Mouse (Mus musculus): ENCODE data around the gene 1700008O03Rik.

1700008O03Rik gene

GRCm38 (mm10) chr7:44343459-44344015, 42.1 kb downstream of the 1700008O03Rik start:
- DNase-seq, result no peak

- DNase-seq, result peak; percentile 69
These were observed 43.9 kb downstream of the 1700008O03Rik start for GRCm38 (mm10) chr7:44341714-44342113.

- no peak for DNase-seq
These were observed 44.5 kb downstream of the 1700008O03Rik start for GRCm38 (mm10) chr7:44341119-44341518.

GRCm38 (mm10) chr7:44340226-44340625, 45.4 kb downstream of the 1700008O03Rik start:
- peak; percentile 55 for DNase-seq

DNA sequence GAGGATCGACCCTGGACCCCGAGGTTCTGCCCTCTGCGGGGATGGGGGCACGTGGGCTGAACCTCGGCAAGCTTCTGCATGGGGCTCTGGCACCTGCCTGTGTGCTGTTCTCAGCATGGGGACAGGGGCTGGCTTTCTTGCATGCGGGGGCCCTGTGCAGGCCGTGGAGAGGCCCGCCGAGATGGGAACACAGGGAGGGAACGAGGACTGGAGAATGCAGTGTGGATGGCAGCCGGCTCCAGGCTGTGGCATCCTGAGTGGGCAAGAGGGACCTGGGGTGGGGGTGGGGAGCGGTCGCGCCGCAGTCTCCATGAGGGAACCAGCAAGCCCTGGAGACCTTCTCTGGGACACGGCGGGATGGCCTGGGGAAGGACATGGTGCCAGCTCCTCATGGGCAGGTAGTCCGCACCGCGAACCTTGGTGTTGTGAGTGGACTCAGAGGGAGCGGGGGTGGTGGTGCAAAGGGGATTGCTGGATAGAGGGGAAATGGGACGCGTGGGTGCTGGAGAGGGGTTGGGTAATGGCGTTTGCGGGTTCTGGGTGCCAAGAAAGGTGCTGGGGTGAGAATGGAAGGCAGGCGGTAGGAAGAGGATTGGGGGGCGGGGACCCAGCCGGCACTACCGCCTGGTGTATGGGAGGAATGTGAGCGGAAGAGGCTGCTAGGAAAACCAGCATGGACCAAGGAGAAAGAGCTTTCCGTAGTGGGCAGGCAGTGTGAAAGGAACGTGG, 48.3 kb downstream of the 1700008O03Rik start:
- DNase-seq, result peak; percentile 66

GRCm38 (mm10) chr7:44336046-44337021, 49.3 kb downstream of the 1700008O03Rik start:
- DNase-seq, result peak; percentile 76

GRCm38 (mm10) chr7:44335031-44335878, 50.4 kb downstream of the 1700008O03Rik start:
- peak; percentile 70 for DNase-seq

- no peak for DNase-seq
These were observed 51.5 kb downstream of the 1700008O03Rik start for GRCm38 (mm10) chr7:44334139-44334538.

- no peak for DNase-seq
These were observed 53.3 kb downstream of the 1700008O03Rik start for GRCm38 (mm10) chr7:44332336-44332735.

GRCm38 (mm10) chr7:44326614-44327013, 59.0 kb downstream of the 1700008O03Rik start:
- no peak for DNase-seq

DNA sequence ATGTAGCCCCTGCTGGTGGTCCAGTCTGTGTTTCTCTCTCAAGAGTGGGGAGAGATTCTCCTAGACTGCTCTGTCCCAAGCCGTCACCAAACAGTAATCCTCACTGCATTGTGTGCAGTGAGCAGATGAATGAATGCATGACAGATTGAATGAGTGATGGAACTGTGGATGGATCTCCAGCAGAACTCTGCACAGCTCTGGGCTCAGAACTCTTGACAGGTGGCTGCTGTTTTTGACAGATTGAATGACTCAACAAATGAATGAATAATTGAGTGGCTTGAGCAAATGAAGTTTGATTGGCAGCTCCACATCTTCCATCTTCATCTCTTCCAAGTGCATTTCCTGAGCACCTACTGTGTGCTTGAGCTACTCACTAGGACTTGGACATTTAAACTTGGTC, 63.3 kb downstream of the 1700008O03Rik start:
- no peak for DNase-seq

DNA sequence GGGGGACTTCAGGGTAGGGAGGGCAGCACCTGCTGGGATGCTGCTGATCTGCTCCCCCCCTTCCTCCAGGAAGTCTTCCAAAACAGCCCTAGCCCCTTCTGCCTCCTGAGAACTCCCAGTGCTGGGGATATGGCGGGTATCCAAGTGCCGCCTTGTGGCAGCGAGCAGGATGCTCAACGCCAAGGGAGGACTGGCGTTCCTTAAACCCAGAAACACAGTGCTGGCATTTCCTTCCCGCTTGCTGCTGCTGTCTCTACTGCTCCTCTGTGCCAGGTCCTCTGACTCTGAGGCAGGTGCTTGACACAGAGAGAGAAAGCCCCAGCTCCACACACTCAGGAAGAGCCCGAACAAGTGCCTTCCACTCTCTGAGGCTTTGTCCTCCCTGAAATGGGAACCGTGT, 64.7 kb downstream of the 1700008O03Rik start:
- DNase-seq, result peak; percentile 80

- no peak for DNase-seq
These were observed 67.7 kb downstream of the 1700008O03Rik start for GRCm38 (mm10) chr7:44317913-44318312.

DNA sequence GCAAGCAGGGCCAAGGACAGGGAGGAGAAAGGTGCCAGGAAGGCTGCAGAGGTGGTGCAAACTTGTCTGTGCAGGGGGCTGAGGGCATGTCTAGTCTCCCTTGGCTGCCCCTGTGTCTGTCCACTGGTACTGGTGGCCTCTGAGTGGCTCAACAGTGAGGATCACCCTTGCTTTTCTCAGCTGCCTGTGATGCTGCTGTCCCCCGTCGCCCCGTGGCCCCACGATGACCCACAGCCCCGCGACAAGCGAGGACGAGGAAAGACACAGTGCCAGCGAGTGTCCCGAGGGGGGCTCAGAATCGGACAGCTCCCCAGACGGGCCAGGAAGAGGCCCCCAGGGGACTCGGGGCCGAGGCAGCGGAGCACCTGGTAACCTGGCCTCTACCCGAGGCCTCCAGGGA, 73.1 kb downstream of the 1700008O03Rik start:
- no peak for DNase-seq

- peak; percentile 41 for DNase-seq
These were observed 73.8 kb downstream of the 1700008O03Rik start for GRCm38 (mm10) chr7:44311713-44312304.

DNA sequence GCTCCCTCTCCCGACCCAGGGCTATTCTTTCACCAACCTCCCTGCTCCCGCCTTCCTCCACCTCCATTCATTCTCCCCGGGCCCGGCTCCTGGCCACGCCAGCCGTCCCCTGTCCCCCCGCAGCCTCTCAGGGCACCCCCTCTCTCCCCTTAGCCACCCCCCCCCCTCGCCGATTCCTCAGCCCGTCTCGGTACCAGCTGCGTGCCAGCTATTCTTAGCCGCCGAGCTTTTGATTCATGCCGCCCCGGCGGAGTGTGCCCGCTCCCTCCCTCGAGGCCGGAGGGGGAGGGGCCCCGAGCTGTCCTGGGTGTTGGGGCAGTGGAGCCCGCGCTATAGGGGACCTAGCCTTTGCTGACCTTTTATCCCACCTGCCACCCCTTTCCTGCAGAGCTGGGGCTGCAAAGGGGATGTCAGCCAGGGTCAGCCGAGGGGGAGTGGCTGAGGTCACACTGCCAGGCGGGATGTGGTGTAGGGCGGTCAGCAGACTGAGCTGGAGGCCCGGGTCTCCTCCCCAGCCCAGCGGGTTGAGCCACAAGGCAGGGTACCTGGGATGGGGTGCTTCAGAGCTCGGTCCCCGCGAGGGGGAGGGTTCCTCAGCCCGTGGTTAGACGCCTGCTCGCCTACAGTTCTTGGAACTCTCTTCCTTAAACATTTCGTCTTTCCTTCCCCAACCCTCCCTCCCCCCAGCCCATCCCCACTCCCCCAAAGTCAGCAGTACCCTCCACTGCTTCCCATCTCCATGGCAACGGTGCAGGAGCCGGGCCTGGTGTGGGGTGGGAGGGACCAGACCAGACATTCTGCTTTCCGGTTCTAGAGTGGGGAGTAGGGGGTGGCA, 74.5 kb downstream of the 1700008O03Rik start:
- DNase-seq, result peak; percentile 88

- DNase-seq, result peak; percentile 12
These were observed 75.2 kb downstream of the 1700008O03Rik start for GRCm38 (mm10) chr7:44310285-44310877.
